Mouse (Mus musculus) mature B cell (primary cell): ENCODE data around the gene Lat.
"Not testable (repeated sequence)": the region's sequence is repeated elsewhere in the genome, so short reads cannot be mapped to it uniquely, and the experiment has no call there.

ENCODE experiments used
- in situ Hi-C: fragments of 300-500 bp; cut with MboI; formaldehyde crosslinking; loops from 2 replicates; pipeline ENCODE4 v1.14.3; 2019

Lat gene

GRCm38 (mm10) chr7:126335556-126335955 lies 33.8 kb downstream of the Lat start:
- in situ Hi-C loops: loop anchor here (5.0 kb wide), 1 partner anchor 37 kb away; no protein-coding TSS in a partner anchor

GRCm38 (mm10) chr7:126332691-126333090 lies 36.7 kb downstream of the Lat start:
- in situ Hi-C loops: no loop called here

DNA sequence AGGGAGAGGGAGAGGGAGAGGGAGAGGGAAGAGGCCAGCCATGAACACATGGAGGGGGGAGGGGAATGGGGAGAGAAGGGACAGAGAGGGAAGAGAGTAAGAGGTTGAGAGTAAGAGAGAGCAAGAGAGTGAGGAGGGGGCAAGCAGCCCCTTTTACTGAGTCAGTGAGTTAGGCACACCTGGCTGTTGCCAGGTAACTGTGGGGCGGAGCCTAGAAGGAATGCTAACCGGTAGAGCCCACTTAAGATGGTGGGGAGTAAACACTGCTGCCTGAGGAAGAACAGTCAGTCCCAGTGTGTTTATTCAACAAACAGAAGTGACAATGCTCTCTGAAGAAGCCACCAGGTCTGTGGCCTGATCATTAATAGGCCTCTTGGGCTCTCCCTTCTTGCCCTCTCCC lies 38.7 kb downstream of the Lat start:
- in situ Hi-C loops: no loop called here

DNA sequence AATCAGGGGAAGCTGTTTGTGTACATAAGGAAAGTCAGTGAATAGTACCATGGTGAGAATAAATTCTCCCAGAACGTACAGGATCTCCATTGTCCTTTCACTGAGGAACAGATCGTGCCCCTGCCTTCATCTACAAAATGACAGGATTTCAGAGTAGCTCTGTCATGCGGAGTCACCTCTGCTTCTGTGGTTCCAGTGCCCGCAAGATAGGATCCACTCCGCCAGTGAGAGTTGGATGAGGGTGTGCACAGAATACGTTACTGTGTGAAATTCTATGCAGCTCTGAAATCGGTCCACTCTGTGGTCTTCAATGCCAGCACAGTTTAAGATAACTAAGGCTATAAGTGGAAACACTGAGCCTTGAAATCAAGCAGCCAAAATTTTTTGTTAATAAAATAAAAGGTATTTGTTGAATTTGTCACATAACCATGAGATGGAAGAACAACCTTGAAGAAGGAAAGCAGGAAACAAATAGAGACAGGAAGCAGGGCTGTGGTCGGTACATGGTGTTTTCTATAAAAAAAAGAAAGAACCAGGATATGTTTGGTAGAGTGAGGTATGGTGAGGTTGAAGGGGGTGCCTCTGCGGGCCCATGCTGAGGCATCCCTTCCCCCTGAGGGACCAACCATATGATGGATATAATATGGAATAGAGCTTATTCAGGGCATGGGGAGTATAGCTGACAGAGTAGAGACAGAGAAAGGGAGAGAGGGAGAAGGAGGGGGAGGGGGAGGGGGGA lies 39.3 kb downstream of the Lat start:
- in situ Hi-C loops: no loop called here

GRCm38 (mm10) chr7:126328848-126329247 lies 40.5 kb downstream of the Lat start:
- in situ Hi-C loops: not testable (repeated sequence)

DNA sequence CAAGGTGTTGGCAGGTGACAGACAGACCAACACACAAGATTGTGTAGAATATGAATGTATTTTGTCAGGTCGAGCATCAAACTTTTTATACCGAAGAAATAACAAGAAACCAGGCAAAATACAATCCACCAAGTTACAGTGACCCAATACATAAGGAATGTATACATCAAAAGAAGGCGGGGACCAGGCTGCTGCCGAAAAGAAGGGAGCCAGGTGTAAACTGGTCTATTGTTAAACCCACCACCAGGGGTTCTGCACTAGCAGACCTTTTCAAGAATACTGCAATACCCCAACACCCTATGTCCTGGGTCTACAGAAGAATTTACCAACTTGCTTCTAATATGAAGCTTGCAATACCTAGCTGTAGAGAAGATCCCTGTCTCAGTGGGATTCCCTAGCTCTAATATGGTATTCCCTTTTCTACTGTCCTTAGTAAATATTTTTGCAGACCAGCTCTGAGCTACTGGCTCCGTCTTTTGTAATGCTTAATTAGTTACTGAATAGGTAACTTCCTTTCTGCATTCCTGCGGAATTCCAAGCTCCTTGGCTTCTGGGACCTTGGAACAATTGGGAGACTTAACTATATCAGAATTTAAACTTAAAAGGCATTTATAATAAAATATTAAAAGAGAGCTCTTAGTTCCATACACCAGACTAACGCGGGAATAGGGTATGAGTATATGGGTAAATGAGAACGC lies 43.6 kb downstream of the Lat start:
- in situ Hi-C loops: not testable (repeated sequence)

GRCm38 (mm10) chr7:126324791-126325190 lies 44.6 kb downstream of the Lat start:
- in situ Hi-C loops: no loop called here

- in situ Hi-C loops: no loop called here
These were observed 45.6 kb downstream of the Lat start for GRCm38 (mm10) chr7:126323729-126324128.

DNA sequence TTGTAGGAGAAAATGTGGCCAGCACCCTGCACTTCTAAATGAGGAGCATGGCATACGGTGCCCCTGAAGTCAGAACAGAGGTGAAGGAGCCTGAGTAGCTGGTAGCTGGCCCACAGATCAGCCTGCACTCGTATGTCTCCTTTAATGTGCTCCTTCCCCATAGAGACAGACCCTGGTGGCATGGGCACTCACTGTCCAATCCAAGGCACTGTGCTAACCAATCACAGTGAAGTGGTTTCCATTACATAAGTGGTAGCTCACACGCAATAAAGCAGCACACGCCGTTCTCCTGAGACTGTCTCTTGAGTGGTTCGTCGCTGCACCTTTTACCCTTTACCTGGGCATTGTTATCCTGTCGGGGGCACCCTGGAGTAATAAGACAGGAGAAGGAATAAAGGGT lies 55.1 kb downstream of the Lat start:
- in situ Hi-C loops: loop anchor here (10.0 kb wide), 1 partner anchor 61 kb away; the partner anchor contains the start of gene Spns1
